Mouse (Mus musculus) macrophage (primary cell): ENCODE results near the gene Mad1l1. TPM values are rescaled to one million over a fixed set of nuclear protein-coding genes. Genes with fewer than 3 reads are reported as not detected.
"Not testable (repeated sequence)": the region's sequence is repeated elsewhere in the genome, so short reads cannot be mapped to it uniquely, and the experiment has no call there.

Experiments used
- H3K27ac ChIP-seq: fragments of 350-480 bp; formaldehyde crosslinking; 2 replicates; pipeline ENCODE4 v1.9.0; 2021
- H3K36me3 ChIP-seq: fragments of 350-480 bp; formaldehyde crosslinking; 2 replicates; pipeline ENCODE4 v1.9.0; 2021; ENCODE audit errors: inconsistent target
- H3K4me3 ChIP-seq: fragments of 350-480 bp; formaldehyde crosslinking; 2 replicates; pipeline ENCODE4 v1.9.0; 2021; ENCODE audit errors: inconsistent target
- H3K79me2 ChIP-seq: fragments of 350-480 bp; formaldehyde crosslinking; 2 replicates; pipeline ENCODE4 v1.9.0; 2021; ENCODE audit errors: inconsistent target
- WGBS: methylation state at CpG from one replicate; pipeline ENCODE4 v1.1.7; 2026; ENCODE audit warnings: inconsistent platforms; ENCODE audit not compliant: missing documents; 5-methylcytosine and 5-hydroxymethylcytosine counted together
- polyA plus RNA-seq: library from polyadenylated mRNA; stranded (reverse); fragments of 250-400 nt; gene quantifications from 3 replicates; pipeline ENCODE4 v1.2.4, GENCODE M21; 2018; ENCODE audit warnings: inconsistent platforms
- total RNA-seq, 78 experiments: library from RNA; depleted of rRNA; stranded (reverse); fragments of 250-400 nt; gene quantifications; 1 replicate in 9 of 78; 2 replicates in 24 of 78; 3 replicates in 43 of 78; 4 replicates in 2 of 78; pipeline ENCODE4 v1.2.4; 2018; ENCODE audit warnings: inconsistent platforms in 56 of 78

Gene Mad1l1
- total RNA-seq (2018; cell fraction: chromatin; rRNA removed): 10 to 100 TPM; 11.1 to 80.6 (median 42.1) TPM
- 10 to 100 TPM in 2 of 26 experiments, 1 to 10 TPM in 24; 5.4 to 10.9 (median 8.8) TPM for total RNA-seq (2018; cell fraction: cytosol; rRNA removed)
- 10 to 100 TPM in 19 of 26 experiments, 1 to 10 TPM in 7; 7.4 to 42.7 (median 13.9) TPM for total RNA-seq (2018; cell fraction: nucleus; rRNA removed)
- polyA plus RNA-seq: 9.0 to 15.3 TPM (median 15.3 TPM) in 3 replicates

DNA sequence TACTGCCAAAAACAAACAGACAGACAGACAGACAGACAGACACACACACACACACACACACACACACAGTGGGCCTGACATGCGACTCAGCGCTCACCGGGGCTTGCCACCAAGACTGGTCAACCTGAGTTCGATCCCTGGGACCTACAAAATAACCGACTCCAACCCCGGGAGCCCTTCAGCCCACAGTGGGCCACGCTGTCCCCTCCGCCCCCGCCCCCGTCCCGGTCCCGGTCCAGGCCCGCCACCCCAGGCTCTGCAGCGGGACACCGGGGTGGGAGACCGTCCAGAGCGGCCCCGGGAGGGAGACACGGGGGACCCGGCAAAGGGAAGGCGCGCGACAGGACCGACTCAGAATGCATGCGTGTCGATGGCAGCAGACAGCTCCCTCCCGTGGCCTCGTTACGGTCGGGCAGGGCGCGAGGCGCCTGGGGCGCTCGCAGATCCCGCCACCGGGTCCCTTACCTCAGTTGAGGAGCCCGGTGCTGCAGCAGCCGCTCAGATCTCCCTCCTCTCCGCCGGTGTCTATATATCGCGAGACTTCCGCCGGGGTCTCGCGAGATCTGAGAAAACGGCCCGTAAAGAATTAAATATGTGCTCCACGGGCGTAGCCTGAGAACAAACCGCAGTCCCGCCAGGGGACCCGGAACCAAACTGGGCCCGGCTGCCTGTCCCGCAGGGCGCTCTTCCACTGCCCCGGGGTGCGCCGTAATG, at the start of gene Mad1l1, which contains the start of gene Nudt1:
Gene Mad1l1 (minus strand): TSS at position 511 of the 714 bp plus-strand sequence.
Gene Nudt1 (plus strand): TSS at position 615 of the 714 bp plus-strand sequence.
- peak within 1 kb of the TSS; percentile 80 for H3K27ac ChIP-seq
- WGBS: under 1% methylated on average over 51 of the region's 60 CpGs
- H3K4me3 ChIP-seq: peak within 1 kb of the TSS; percentile 87
- peaks cover 70% of the 10 kb centered on the region for H3K79me2 ChIP-seq
- no peaks in the 10 kb centered on the region for H3K36me3 ChIP-seq

DNA sequence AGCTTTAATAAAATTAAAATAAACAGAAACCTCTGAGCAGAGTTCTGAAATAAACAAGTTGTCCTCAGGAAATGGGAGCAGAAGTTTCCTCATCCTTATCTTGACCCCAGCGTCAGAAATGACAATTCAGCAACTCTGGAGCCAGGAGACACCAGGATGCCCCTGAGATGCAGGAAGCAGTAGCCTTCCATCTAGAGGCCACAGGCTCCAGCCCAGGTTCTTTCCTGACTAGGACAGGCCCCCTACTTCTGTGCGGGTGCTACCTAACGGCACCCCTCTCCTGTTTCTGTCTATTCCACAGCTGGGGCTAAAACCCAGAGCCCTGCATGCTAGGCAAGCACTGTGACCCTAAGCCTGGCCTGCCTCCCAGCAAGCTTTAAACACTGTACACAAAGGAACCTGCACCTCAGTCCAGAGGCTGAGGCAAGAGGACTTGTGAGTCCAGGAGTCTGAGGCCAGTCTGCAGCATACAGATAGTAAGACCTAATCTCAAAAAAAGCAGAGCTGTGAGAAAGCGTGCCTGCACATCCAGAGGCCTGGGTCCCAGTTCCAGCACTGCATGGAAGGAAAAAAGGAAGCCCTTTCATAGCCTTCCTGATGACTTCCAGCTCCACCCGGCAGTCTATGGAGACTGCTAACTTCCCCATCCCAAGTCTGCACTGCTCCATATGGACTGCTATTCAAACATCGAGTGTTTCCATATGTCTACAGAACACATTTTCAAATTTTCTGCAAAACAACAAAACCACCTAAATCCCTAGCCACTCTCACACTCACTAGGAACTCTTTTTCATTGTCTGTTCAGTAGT, 49.3 kb upstream of the Mad1l1 start:
- Histone ChIP-seq H3K79me2 (peaks cover 100% of the 10 kb centered on the region), H3K4me3 (no peak overlapping the region), H3K36me3 (peaks cover 14% of the 10 kb centered on the region), H3K27ac (peak overlapping the region; percentile 51)
- 67% methylated on average over 6 of the region's 6 CpGs for WGBS

DNA sequence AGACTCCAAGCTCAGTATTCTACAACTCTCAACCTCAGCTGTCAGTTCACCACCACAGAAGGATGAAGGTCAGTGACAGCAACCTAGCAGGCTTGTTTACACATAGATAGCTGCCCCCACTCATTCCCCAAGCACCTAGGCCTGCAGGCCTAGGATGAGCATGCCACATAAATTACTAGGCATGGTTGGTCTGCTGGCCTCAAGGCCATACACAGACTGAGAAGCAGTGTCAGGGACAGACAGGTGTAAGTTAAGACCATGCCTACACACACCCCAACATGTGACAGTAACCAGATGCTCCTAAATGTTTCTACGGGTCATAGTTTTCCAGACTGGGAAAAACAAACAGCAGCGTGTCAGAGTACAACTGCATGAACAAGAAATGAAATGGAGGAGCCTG, 48.1 kb upstream of the Mad1l1 start:
- H3K36me3 ChIP-seq: peaks cover 23% of the 10 kb centered on the region
- H3K27ac ChIP-seq: 0 out of 2 replicates have a peak overlapping the region, but pooled peaks have one; percentile 4
- WGBS: 100% methylated on average over 2 of the region's 2 CpGs
- peaks cover 100% of the 10 kb centered on the region for H3K79me2 ChIP-seq
- no peak overlapping the region for H3K4me3 ChIP-seq

DNA sequence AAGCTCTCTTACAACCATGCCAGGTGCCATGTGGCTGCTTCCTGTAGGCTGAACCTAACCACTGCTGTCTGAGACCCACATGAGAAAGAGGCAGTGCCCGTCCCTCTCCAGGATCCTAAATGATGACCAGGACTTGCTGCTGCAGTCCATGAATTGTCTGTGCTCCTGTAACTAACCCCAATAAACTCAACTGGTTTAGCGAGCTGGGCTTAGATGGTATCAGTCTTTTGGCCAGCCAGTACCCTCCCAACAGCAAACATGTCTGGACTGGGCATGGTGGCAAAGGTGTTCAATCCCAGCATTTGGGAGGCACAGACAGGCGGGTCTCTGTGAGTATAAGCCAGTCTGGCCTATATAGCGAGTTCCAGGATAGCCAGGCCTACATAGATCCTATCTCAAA, 47.6 kb upstream of the Mad1l1 start:
- Histone ChIP-seq H3K4me3 (no peak overlapping the region), H3K79me2 (peaks cover 100% of the 10 kb centered on the region), H3K27ac (no peak overlapping the region), H3K36me3 (peaks cover 28% of the 10 kb centered on the region)
- WGBS: 92% methylated on average over 4 of the region's 4 CpGs

DNA sequence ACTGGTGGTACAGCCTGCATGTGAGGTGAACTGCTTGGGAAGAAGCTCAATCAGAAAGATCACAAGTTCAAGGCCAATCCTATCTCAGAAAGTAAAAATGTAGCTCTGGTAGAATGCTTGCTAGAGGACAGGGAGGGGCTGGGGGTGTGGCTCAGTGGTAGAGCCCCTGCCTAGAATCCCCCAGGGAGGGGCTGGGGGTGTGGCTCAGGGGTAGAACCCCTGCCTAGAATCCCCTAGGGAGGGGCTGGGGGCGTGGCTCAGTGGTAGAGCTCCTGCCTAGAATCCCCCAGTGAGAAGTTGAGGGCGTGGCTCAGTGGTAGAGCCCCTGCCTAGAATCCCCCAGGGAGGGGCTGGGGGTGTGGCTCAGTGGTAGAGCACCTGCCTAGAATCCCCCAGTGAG, 46.8 kb upstream of the Mad1l1 start:
- Histone ChIP-seq H3K36me3 (peaks cover 36% of the 10 kb centered on the region), H3K79me2 (peaks cover 100% of the 10 kb centered on the region)
- not testable (repeated sequence) for H3K27ac ChIP-seq, H3K4me3 ChIP-seq
- 83% methylated on average over 2 of the region's 2 CpGs for WGBS

DNA sequence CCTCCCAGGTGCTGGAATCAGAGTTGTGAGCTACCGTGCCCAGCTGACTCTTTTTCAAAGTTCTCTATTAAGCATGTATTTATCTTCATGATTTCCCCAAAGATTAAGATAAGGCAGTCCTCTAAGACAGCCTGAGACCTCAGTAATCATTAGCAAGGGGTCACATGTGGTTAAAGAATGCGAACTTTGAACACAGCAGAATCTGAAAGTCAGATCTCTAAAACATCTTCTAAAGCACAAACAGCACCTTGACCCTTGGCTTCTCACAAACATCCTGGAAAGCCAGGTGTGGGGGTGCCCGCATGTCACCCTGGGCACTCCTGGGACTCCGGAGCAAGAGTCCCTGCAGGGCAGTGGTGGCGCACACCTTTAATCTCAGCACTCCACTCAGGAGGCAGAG, 43.1 kb upstream of the Mad1l1 start:
- WGBS: 97% methylated on average over 5 of the region's 5 CpGs
- Histone ChIP-seq H3K36me3 (peaks cover 65% of the 10 kb centered on the region), H3K79me2 (peaks cover 100% of the 10 kb centered on the region), H3K27ac (no peak overlapping the region), H3K4me3 (no peak overlapping the region)

DNA sequence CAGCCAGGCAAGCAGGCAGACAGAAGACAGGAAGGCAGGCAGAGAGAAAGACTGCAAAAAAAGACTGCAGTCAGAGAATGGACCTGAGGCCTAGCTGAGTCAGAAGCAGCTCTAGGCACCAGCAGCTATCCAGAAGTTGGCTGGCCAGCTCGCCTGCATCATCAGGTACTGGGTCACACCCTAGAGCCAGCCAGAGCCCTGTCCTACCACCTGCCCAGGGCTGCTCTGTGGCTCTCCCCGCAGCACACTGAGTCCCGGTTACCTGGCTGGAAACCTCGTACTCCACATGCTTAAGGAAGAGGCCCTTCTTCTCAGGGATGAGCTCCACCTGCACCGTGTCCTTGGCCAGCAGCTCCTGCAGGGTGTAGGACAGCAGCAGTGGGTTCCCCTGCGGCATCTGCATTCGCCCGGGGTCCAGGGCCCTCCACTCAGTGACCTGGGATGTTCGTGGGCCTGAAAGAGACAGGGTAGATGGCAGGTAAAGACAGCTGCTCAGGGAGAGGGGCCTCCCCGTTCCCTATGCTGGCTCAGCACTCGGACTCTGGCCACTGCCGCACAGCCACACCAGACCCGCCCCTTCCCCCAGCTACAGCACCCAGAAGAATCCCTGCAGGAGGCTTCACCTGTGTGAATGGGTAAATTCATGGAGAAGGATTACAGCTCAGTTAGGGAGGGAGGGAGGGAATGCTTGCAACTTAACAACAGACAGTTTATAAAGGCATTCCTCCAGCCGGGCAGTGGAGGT, 38.8 kb upstream of the Mad1l1 start:
- Histone ChIP-seq H3K79me2 (peaks cover 100% of the 10 kb centered on the region), H3K36me3 (peaks cover 89% of the 10 kb centered on the region), H3K4me3 (no peak overlapping the region), H3K27ac (no peak overlapping the region)
- 92% methylated on average over 14 of the region's 14 CpGs for WGBS

DNA sequence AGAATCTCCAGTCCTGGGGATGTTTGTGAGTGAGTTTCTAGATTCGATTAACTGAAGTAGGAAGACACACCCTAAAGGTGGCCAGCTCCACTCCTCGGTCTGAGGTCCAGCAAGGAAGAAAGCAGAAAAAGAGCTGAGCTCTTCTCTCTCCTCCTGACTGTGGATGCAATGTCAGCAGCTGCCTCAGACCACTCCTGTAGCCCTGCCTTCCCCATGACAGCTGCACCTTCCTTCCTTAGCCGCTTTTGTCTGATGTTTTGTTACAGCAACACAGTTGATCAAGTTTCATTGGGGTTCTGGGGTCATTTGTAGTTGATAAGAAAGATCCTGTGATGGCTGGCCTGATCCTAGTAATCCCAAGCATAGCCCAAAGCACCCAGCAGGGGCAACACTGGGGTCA, 36.1 kb upstream of the Mad1l1 start:
- Histone ChIP-seq H3K27ac (no peak overlapping the region), H3K36me3 (peaks cover 97% of the 10 kb centered on the region), H3K79me2 (peaks cover 100% of the 10 kb centered on the region), H3K4me3 (no peak overlapping the region)
- 89% methylated on average over 3 of the region's 3 CpGs for WGBS

DNA sequence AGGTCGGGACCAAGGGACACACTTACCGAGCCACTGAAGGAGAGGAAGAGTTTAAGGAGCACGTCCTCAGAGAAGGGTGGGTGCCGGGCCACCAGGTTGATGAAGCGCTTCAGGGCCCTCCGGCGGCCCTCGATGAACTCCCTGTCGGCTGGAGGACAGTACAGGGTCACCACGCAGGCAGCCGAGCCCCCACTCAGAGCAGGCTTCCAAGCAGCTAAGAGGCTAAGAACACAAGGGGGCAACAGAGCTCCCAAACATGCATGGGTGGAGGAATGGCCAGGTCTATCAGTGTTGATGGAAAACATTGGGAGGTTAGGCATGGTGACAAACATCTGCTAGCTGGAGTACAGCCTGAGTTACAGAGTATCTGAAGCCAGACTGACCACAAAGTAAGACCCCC, 34.6 kb upstream of the Mad1l1 start:
- over 99% methylated on average over 11 of the region's 11 CpGs for WGBS
- peaks cover 99% of the 10 kb centered on the region for H3K36me3 ChIP-seq
- no peak overlapping the region for H3K27ac ChIP-seq
- no peak overlapping the region for H3K4me3 ChIP-seq
- H3K79me2 ChIP-seq: peaks cover 93% of the 10 kb centered on the region

DNA sequence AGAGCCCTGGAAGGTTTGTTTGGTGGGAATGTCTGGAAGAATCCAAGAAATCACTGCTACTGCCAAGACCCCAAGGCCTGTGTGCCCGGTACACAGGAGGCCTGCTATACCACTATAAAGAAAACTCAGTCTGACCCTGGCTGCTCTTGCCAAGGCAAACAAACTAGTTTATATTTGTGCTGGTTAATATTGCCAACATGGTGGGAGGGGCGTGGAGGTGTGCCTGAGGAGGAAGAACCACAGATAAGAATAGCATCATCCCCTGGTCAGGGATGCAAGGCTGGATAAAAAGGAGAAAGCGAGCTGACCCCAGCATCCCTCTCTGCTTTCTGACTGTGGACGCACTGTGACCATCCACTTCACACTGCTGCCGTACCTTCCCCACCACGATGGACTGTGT, 31.0 kb upstream of the Mad1l1 start:
- H3K4me3 ChIP-seq: no peak overlapping the region
- 94% methylated on average over 6 of the region's 6 CpGs for WGBS
- no peak overlapping the region for H3K27ac ChIP-seq
- peaks cover 78% of the 10 kb centered on the region for H3K36me3 ChIP-seq
- H3K79me2 ChIP-seq: peaks cover 76% of the 10 kb centered on the region

DNA sequence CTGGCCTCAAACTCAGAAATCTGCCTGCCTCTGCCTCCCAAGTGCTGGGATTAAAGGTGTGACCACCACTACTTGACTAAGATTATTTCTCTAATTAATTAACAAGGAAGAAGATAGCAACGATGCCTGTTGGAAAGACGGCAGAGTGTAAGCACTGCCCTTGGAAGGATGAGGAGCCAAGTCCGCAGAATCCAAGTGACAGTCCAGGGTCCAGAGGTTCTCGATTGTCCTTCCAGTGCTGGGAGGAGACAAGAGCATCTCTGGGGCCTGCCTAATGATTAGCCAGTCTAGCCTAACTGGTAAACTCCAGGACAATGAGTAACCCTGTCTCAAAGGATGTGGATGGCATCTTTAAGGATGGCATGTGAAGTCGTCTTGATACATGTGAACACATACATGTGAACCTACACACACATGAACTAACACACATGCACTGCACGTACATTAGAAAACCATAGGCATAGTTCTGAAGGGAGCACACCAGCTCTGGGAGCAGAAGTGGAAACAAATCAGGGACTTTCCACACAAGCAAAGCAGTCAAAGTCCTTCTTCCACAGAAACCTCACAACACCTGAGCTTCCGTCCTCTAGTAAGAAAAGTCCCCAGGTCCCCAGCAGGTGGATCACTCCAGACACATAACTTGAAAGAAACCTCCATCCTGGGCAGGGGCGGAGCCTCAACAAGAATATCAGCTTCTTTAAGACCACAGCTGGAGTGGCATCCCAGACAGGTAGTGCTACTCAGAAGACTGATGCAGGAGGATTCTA, 29.6 kb upstream of the Mad1l1 start:
- Histone ChIP-seq H3K4me3 (no peak overlapping the region), H3K79me2 (peaks cover 76% of the 10 kb centered on the region), H3K36me3 (peaks cover 78% of the 10 kb centered on the region), H3K27ac (peak overlapping the region; percentile 90)
- WGBS: 95% methylated on average over 8 of the region's 8 CpGs

DNA sequence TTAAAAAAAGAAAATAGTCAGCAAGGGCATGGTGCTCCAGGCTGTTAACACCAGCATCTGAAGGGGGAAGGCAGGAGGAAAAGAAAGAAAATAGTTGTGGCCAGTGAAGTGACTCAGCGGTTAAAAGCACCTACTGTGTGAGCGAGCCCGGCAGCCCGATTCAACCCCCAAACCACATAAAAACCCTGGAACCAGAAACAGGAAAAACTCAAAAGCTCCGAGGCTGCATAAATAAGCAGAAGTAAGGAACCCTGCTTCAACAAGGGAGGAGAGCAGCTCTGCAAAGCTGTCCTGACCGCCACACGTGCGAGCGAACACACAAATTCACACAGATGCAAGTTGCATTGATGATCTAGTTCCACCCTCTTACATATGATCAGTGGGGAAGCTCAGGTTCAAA, 28.5 kb upstream of the Mad1l1 start:
- WGBS: 6% methylated on average over 9 of the region's 9 CpGs
- no peak overlapping the region for H3K4me3 ChIP-seq
- H3K36me3 ChIP-seq: peaks cover 78% of the 10 kb centered on the region
- H3K79me2 ChIP-seq: peaks cover 76% of the 10 kb centered on the region
- H3K27ac ChIP-seq: peak overlapping the region; percentile 90

DNA sequence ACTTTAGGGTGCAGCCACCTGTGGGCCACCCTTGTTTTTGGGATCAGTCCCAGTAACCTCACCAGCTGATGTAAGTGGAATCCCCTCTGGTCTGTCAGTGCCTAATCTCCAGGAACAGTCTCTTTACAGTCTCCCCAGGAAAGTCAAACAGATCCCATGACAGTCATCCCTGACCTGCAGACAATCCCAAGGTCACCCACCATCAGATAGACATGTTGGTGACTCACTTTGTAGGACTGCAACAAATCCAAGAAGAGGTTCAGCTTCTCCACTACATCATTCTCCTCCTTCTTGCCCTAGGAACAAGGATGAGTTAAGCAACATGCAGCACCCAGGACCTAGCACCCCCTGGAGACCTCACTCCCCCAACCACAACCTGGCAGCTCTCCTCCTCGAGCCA, 24.7 kb upstream of the Mad1l1 start:
- 69% methylated on average over 1 of the region's 1 CpGs for WGBS
- Histone ChIP-seq H3K36me3 (peaks cover 78% of the 10 kb centered on the region), H3K27ac (no peak overlapping the region)

DNA sequence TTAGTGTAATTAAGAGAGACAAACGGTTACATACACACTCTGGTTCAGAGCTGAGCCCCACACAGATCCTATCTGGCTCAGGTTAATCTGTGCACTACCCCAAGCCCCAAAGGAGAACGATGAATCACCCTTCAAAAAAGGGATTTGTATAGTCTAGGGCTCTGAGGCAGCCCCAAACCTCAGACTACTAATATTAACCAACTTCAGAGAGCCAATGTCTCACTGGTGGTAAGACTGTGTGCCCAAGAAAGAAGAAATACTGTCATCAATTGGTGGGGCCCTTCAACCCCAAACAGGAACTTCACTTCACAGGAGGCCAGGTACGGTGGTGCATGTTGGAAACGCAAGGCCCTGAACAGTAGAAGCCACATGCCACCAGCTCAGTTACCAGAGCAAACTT, 23.9 kb upstream of the Mad1l1 start:
- Histone ChIP-seq H3K36me3 (peaks cover 84% of the 10 kb centered on the region), H3K4me3 (no peak overlapping the region), H3K79me2 (peaks cover 53% of the 10 kb centered on the region), H3K27ac (no peak overlapping the region)
- 77% methylated on average over 4 of the region's 4 CpGs for WGBS

More for the DNA sequence above, 24.7 kb upstream of the Mad1l1 start:
- no peak overlapping the region for H3K4me3 ChIP-seq
- peaks cover 53% of the 10 kb centered on the region for H3K79me2 ChIP-seq
